Mouse (Mus musculus) liver, embryonic 11.5 days (tissue): ENCODE measurements around the gene Emc8. TPM values are rescaled to one million over a fixed set of nuclear protein-coding genes. Genes with fewer than 3 reads are reported as not detected.

Source experiments
- ATAC-seq: fragments of 200-750 bp; cut with Nextera tagmentation; replicated peaks from 2 replicates; pipeline ENCODE4 v1.8.0; 2017; ENCODE audit warnings: moderate number of reproducible peaks, mild to moderate bottlenecking, moderate TSS enrichment, moderate library complexity; ENCODE audit not compliant: low FRiP score
- DNase-seq: peaks from one replicate; pipeline ENCODE4 v3.0.0-alpha.2; 2017; ENCODE audit warnings: low spot score
- H3K27ac ChIP-seq: fragments of 300-500 bp; sonication (generic); 2 replicates; pipeline ENCODE4 v1.5.1; 2014; ENCODE audit warnings: mild to moderate bottlenecking, low read depth, low read length, control low read depth
- H3K27me3 ChIP-seq: fragments of 300-500 bp; sonication (generic); replicated peaks from 2 replicates; pipeline ENCODE4 v1.6.1; 2014; ENCODE audit warnings: low read length, mixed read lengths; ENCODE audit not compliant: control insufficient read depth, insufficient read depth
- H3K36me3 ChIP-seq: fragments of 300-500 bp; sonication (generic); 2 replicates; pipeline ENCODE4 v1.6.1; 2014; ENCODE audit warnings: mild to moderate bottlenecking, low read length, moderate library complexity, mixed read lengths; ENCODE audit not compliant: control insufficient read depth, insufficient read depth
- H3K4me1 ChIP-seq: fragments of 300-500 bp; sonication (generic); replicated peaks from 2 replicates; pipeline ENCODE4 v1.6.1; 2014; ENCODE audit warnings: low read length, mixed read lengths; ENCODE audit not compliant: control insufficient read depth, insufficient read depth
- H3K4me2 ChIP-seq: fragments of 300-500 bp; sonication (generic); 2 replicates; pipeline ENCODE4 v1.6.1; 2014; ENCODE audit warnings: mild to moderate bottlenecking, control low read depth, moderate library complexity
- H3K4me3 ChIP-seq: fragments of 300-500 bp; sonication (generic); 2 replicates; pipeline ENCODE4 v1.5.1; 2014; ENCODE audit warnings: low read depth, low read length, control low read depth
- H3K9ac ChIP-seq: fragments of 300-500 bp; sonication (generic); 2 replicates; pipeline ENCODE4 v1.6.1; 2014; ENCODE audit warnings: low read depth, low read length, control low read depth
- H3K9me3 ChIP-seq: fragments of 300-500 bp; sonication (generic); 2 replicates; pipeline ENCODE4 v1.6.1; 2016; ENCODE audit warnings: low read length, inconsistent platforms, mixed read lengths; ENCODE audit not compliant: control insufficient read depth
- WGBS: fragments of 180-500 bp; shearing (Covaris S2); extraction: QIAGEN DNeasy Blood & Tissue Kit; methylation state at CpG from one replicate; pipeline ENCODE4 v1.1.7; 2014; 5-methylcytosine and 5-hydroxymethylcytosine counted together
- polyA plus RNA-seq: library from polyadenylated mRNA; unstranded; fragments of >200 nt; fragmentation: Nextera tagmentation; extraction: Ambion mirVana; gene quantifications from 2 replicates; pipeline ENCODE4 v1.2.1, GENCODE M21; 2014

The Emc8 gene
- polyA plus RNA-seq, 1 experiment from 2014 or later = 295 TPM

DNA sequence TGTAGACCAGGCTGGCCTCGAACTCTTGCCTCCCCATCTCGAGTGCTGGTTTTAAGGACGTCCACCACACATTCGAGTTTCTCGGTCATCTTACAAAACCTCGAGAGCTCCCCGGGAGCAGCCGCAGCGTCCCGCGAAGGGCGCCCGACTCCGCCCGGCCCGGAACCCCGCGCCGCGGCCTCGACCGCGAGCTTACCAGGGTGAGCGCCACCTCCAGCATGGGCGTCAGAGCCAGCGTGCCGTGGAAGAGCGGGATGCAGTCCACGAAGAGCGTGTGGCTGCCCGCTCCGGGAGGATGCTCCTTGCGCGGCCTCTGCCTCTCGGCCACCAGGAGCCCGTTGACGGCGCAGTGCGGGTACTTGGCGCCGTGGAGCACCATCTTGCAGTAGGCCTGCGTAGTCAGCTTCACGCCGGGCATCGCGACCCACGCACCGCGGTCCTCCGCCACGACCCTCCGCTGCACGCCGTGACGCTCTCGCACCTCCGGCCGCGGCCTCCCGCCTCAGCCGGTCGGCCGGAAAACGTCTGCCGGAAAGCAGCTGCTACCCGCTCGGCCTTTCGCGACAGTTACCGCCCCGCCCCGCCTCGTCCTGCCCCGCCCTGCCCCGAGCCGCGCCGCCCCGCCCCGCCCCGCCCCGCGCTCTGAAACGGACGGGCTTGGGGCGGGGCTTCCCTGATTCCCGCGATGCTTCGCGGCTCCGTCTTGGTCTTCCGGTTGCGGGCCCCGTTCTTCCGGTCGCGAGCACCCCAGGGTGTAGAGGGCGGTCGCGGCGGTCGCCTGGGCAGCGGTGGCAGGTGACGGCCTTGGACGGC is 606 bp downstream of the Emc8 start, which contains the start of the genes Gm27021 and Cox4i1:
TSS of gene Gm27021 (minus strand) at position 519 of the 813 bp plus-strand sequence.
TSS of gene Cox4i1 (plus strand) at position 662 of the 813 bp plus-strand sequence.
- Histone ChIP-seq H3K36me3 (peaks cover 23% of the 10 kb centered on the region), H3K4me2 (peak within 1 kb of the TSS; percentile 81)
- DNase-seq = peak; percentile 98

DNA sequence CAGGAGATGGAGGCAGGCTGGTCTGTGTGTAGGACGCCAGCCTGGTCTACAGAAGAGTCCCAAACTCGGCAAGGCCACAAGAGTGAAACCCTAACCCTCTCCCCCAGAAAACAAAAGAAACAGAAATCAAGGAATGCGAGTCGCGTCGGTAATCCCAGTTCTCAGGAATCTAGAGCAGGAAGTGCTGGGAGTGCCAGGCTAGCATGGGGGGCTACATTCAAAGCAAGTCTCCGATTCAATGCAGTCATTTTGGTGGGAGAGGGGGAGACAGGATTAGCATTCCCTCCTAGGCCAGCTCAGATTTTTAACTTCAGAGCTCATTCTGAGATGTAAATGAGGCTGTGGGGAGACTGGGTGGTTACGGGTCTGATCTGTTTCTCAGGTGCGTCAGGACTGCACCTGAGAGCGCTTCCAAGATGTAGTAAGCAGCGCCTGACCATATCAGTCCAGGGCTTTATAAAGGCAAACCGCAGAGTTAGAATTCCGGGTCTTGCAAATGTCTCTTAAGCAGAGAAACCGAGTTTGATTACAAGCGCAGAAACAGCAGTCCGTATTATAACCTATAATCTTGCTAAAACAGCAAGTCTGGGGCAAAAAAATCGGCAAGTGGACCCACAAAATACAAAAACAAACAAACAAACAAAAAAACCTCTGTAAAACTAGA is 1.4 kb downstream of the Emc8 start:
- Histone ChIP-seq H3K27ac (no peak overlapping the region), H3K4me2 (peak overlapping the region; percentile 81), H3K9ac (peak overlapping the region; percentile 90), H3K27me3 (no peaks in the 10 kb centered on the region), H3K4me1 (peaks cover 39% of the 10 kb centered on the region), H3K4me3 (peak overlapping the region; percentile 75), H3K36me3 (peaks cover 17% of the 10 kb centered on the region), H3K9me3 (no peaks in the 10 kb centered on the region)
- ATAC-seq = no peak
- no peak for DNase-seq
- WGBS = 6% methylated on average over 17 of the region's 17 CpGs

More for the DNA sequence above, 606 bp downstream of the Emc8 start, which contains the start of the genes Gm27021 and Cox4i1:
- Histone ChIP-seq H3K27me3 (no peaks in the 10 kb centered on the region), H3K4me3 (peak within 1 kb of the TSS; percentile 75), H3K27ac (peak within 1 kb of the TSS; percentile 72), H3K9me3 (no peaks in the 10 kb centered on the region), H3K4me1 (peaks cover 40% of the 10 kb centered on the region), H3K9ac (peak within 1 kb of the TSS; percentile 90)
- under 1% methylated on average over 102 of the region's 105 CpGs for WGBS
- ATAC-seq = peak; percentile 91

DNA sequence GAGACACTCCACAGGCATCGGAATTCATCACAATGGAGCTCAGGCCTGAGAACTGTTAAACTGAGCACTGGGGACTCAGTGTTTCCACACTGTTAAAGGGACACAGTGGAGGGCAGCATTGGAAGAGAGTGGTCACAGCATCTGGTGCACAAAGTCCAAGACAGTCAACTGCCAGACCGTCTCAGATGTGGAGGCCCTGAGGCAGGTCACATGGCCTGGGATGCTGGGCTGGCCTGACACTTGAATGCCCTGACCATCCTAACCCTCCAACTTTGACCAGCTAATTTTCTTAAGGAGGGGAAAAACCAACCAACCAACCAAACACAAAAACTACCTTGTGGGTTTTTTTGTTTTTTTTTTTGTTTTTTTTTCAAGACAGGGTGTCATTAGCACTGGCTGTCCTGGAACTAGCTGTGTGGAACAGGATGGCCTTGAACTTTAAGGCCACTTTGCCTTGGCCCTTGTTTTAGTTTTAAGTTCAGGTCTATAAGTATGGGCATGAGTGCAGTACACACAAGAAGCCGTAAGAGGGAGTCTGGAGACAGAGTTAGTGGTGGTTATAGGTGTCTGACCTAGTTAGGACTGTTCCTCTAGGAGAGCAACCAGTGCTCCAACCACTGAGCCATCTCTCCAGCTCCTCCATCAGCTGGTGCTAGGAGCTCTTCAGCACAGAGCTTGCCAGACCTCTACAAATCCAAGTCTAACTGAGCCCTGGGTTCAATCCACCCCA is 2.5 kb downstream of the Emc8 start:
- H3K36me3 ChIP-seq = peaks cover 10% of the 10 kb centered on the region
- peaks cover 37% of the 10 kb centered on the region for H3K4me1 ChIP-seq
- H3K4me2 ChIP-seq = peak overlapping the region; percentile 81
- 74% methylated on average over 3 of the region's 3 CpGs for WGBS
- H3K27me3 ChIP-seq = no peaks in the 10 kb centered on the region
- ATAC-seq (no peak), DNase-seq (no peak)
- peak overlapping the region; percentile 23; the same call in 1 of the 2 replicates for H3K9ac ChIP-seq
- no peaks in the 10 kb centered on the region for H3K9me3 ChIP-seq
- no peak overlapping the region for H3K27ac ChIP-seq
- peak overlapping the region; percentile 75 for H3K4me3 ChIP-seq

DNA sequence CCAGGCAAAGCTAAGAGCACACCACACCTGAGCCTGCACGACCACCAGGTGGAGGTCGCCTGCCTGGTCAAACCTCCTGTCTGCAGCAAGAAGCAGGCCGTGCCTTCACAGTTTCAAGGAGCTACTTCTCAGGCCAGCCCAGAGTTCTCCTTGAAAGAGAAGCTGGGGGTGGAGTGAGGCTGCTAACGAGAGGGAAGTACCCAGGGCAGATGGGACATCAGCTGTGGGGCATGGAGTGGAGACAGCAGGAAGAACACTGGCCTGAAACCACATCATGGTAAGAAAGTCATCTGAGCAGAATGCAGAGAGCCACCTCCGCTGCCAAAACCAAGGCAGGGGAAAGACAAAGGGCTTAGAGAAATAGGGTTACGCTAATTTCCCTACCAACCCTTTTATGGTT is 3.8 kb downstream of the Emc8 start:
- H3K9me3 ChIP-seq = no peaks in the 10 kb centered on the region
- 77% methylated on average over 6 of the region's 6 CpGs for WGBS

DNA sequence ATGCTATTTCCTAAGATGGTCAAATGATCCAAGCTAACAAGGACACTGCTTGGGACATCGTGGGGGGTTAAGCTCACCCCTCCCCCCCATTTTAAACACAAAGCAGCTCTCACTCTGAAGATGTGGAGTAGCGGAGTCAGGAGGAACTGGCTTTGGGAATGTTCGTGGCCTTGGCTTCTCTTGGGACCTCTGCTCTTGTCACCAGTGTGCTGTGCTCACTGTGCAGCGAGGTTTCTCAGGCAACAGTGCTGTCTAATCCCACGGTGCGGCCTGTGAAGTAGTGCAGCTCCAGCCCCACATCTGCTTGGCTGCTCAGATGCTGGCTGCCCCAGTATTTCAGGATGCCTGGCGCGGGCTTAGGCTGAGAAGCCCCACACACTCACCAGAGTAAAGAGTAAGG is 11.0 kb downstream of the Emc8 start:
- Histone ChIP-seq H3K9ac (no peak overlapping the region), H3K27ac (no peak overlapping the region), H3K4me2 (no peak overlapping the region), H3K9me3 (no peaks in the 10 kb centered on the region), H3K27me3 (no peaks in the 10 kb centered on the region), H3K4me1 (no peaks in the 10 kb centered on the region), H3K4me3 (no peak overlapping the region), H3K36me3 (peaks cover 35% of the 10 kb centered on the region)
- DNase-seq = no peak
- 92% methylated on average over 8 of the region's 8 CpGs for WGBS
- no peak for ATAC-seq

More for the DNA sequence above, 3.8 kb downstream of the Emc8 start:
- H3K27ac ChIP-seq = no peak overlapping the region
- peaks cover 35% of the 10 kb centered on the region for H3K4me1 ChIP-seq
- H3K4me2 ChIP-seq = no peak overlapping the region
- H3K27me3 ChIP-seq = no peaks in the 10 kb centered on the region
- no peak for ATAC-seq
- no peak for DNase-seq
- H3K4me3 ChIP-seq = no peak overlapping the region
- peaks cover 2% of the 10 kb centered on the region; the same call in 1 of the 2 replicates for H3K36me3 ChIP-seq
- no peak overlapping the region for H3K9ac ChIP-seq

DNA sequence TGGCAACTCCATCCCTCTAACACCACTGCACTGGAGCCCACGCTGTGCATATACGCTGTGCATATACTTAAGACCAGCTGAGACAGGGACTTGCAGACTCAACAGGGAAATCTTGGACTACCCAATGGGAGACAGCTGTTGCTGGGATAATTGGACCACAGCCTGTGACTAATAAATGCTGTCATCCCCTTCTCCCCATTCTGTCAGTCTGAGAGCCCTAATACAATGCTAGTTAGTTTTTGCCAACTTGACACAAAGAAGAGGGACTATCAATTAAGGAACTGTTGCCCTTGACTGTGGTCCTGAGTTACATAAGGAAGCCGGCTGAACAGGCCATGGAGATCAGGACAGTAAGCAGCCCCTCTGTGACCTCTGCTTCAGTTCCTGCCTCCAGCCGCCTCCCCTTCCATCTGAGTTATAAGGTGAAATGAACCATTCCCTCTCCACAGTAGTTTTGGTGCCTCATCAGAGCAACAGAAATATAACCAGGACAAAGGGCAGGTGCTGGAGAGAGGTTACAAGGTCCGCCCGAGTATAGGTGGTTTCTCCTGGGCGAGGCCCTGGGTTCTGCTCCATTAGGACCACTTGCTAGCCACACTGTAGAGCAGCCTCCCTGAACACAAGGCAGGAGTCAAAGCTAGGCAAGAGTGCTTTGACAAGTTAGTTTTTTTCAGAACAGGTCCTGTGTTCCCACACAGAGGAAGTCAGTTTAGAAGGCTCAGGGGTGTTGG is 11.9 kb downstream of the Emc8 start:
- ATAC-seq (no peak), DNase-seq (no peak)
- 90% methylated on average over 7 of the region's 7 CpGs for WGBS
- H3K36me3 ChIP-seq = peaks cover 35% of the 10 kb centered on the region
- no peak overlapping the region for H3K9ac ChIP-seq
- H3K27me3 ChIP-seq = no peaks in the 10 kb centered on the region
- H3K4me2 ChIP-seq = no peak overlapping the region
- no peak overlapping the region for H3K27ac ChIP-seq
- no peaks in the 10 kb centered on the region for H3K4me1 ChIP-seq
- H3K4me3 ChIP-seq = no peak overlapping the region
- H3K9me3 ChIP-seq = no peaks in the 10 kb centered on the region

DNA sequence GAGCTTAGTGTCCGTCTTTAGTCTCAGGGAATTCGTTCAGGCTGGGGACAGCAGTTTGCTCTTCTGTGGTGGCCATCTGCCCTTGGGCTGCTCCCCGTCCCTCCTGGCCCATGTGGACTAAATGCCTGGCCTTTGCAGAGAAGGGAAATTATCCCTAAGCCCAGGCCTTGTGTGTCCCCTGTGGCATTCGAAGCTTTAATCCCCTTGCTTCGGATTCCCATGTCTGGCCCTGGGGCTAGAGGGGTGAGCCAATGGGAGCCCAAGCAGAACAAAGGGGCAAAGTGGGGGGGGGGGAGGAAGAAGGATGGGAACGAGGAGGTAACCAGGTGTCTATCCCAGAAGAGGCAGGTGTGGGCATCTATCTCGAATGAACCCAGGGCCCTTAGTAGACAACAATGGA is 20.8 kb downstream of the Emc8 start, which contains the start of gene 1190005I06Rik:
TSS of gene 1190005I06Rik (minus strand) at position 101 of the 400 bp plus-strand sequence.
- 64% methylated on average over 7 of the region's 7 CpGs for WGBS
- H3K4me2 ChIP-seq = no peak within 1 kb of the TSS

DNA sequence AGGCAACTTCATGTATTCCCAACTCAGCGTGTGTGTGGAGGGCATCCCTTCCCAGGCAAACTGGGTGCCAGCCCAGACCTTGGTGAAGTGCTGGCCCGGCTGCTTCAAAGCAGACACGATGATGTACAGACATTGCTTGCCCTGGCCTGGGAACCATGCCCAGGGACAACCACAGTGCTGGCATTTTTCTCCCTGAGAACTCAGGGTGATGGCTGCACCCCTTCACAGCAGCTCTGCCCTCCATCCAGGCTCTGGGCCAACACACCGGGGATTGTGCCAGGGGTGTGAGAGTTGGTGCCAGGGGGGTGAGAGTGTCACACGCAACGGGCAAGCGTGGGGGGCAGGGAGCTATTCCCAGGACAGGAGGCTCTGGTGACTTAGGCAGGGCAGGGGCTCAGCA is 23.7 kb downstream of the Emc8 start:
- 85% methylated on average over 7 of the region's 7 CpGs for WGBS
- no peaks in the 10 kb centered on the region for H3K27me3 ChIP-seq
- DNase-seq = no peak
- ATAC-seq = no peak
- no peaks in the 10 kb centered on the region for H3K9me3 ChIP-seq
- H3K4me2 ChIP-seq = no peak overlapping the region
- H3K27ac ChIP-seq = no peak overlapping the region
- no peak overlapping the region for H3K9ac ChIP-seq
- H3K4me3 ChIP-seq = no peak overlapping the region
- H3K36me3 ChIP-seq = no peaks in the 10 kb centered on the region
- H3K4me1 ChIP-seq = peaks cover 3% of the 10 kb centered on the region; the same call in 1 of the 2 replicates

More for the DNA sequence above, 20.8 kb downstream of the Emc8 start, which contains the start of gene 1190005I06Rik:
- no peak within 1 kb of the TSS for H3K9ac ChIP-seq
- H3K36me3 ChIP-seq = no peaks in the 10 kb centered on the region
- DNase-seq (no peak), ATAC-seq (no peak)
- H3K4me3 ChIP-seq = no peak within 1 kb of the TSS
- no peaks in the 10 kb centered on the region for H3K27me3 ChIP-seq
- no peaks in the 10 kb centered on the region for H3K9me3 ChIP-seq
- no peak within 1 kb of the TSS for H3K27ac ChIP-seq
- H3K4me1 ChIP-seq = no peaks in the 10 kb centered on the region
